Mouse (Mus musculus): ENCODE results near the gene P3h3. TPM values are rescaled to one million over a fixed set of nuclear protein-coding genes. Genes with fewer than 3 reads are reported as not detected.

Gene P3h3
- polyA plus RNA-seq, 1 experiment from 2014 or later, result 26.9 TPM

- peaks cover 47% of the 10 kb centered on the region for H3K36me3 ChIP-seq
- H3K4me2 ChIP-seq, result peak overlapping the region; percentile 82
- no peaks in the 10 kb centered on the region for H3K9me3 ChIP-seq
- no peaks in the 10 kb centered on the region for H3K27me3 ChIP-seq
- no peak for ATAC-seq (ENCODE audit: borderline replicate concordance, extremely low read depth, low FRiP score, low TSS enrichment)
- WGBS, result 18% methylated on average over 10 of the region's 10 CpGs
- H3K9ac ChIP-seq, result peak overlapping the region; percentile 62
- peak overlapping the region; percentile 27 for H3K27ac ChIP-seq
- H3K4me3 ChIP-seq, result peak overlapping the region; percentile 61
- peaks cover 27% of the 10 kb centered on the region for H3K4me1 ChIP-seq
Observed at GRCm38 (mm10) chr6:124828101-124828592, 29.4 kb downstream of the P3h3 start.

- WGBS, result 94% methylated on average over 4 of the region's 4 CpGs
- H3K4me3 ChIP-seq, result no peak overlapping the region
Observed at GRCm38 (mm10) chr6:124822049-124822448, 35.5 kb downstream of the P3h3 start.

GRCm38 (mm10) chr6:124820891-124821290, 36.7 kb downstream of the P3h3 start:
- no peak for ATAC-seq (ENCODE audit: borderline replicate concordance, extremely low read depth, low FRiP score, low TSS enrichment)
- Histone ChIP-seq H3K4me2 (no peak overlapping the region), H3K36me3 (peaks cover 96% of the 10 kb centered on the region)

More at GRCm38 (mm10) chr6:124822049-124822448, 35.5 kb downstream of the P3h3 start:
- Histone ChIP-seq H3K27ac (no peak overlapping the region), H3K4me2 (no peak overlapping the region), H3K9me3 (no peaks in the 10 kb centered on the region), H3K36me3 (peaks cover 93% of the 10 kb centered on the region), H3K4me1 (0 out of 2 replicates have a peak, but pooled peaks cover under 1% of the 10 kb centered on the region), H3K27me3 (no peaks in the 10 kb centered on the region), H3K9ac (no peak overlapping the region)
- ATAC-seq (ENCODE audit: borderline replicate concordance, extremely low read depth, low FRiP score, low TSS enrichment), result no peak

GRCm38 (mm10) chr6:124817971-124818370, 39.6 kb downstream of the P3h3 start:
- Histone ChIP-seq H3K4me1 (peaks cover 12% of the 10 kb centered on the region), H3K27me3 (no peaks in the 10 kb centered on the region), H3K9ac (no peak overlapping the region), H3K9me3 (no peaks in the 10 kb centered on the region), H3K4me3 (no peak overlapping the region), H3K4me2 (no peak overlapping the region), H3K27ac (no peak overlapping the region), H3K36me3 (peaks cover 71% of the 10 kb centered on the region)
- no peak for ATAC-seq (ENCODE audit: borderline replicate concordance, extremely low read depth, low FRiP score, low TSS enrichment)
- 89% methylated on average over 8 of the region's 8 CpGs for WGBS

More at GRCm38 (mm10) chr6:124820891-124821290, 36.7 kb downstream of the P3h3 start:
- Histone ChIP-seq H3K9ac (no peak overlapping the region), H3K9me3 (no peaks in the 10 kb centered on the region), H3K27me3 (no peaks in the 10 kb centered on the region), H3K27ac (no peak overlapping the region), H3K4me1 (no peaks in the 10 kb centered on the region), H3K4me3 (no peak overlapping the region)
- 88% methylated on average over 5 of the region's 5 CpGs for WGBS

GRCm38 (mm10) chr6:124817563-124817962, 40.0 kb downstream of the P3h3 start:
- 95% methylated on average over 8 of the region's 8 CpGs for WGBS
- ATAC-seq (ENCODE audit: borderline replicate concordance, extremely low read depth, low FRiP score, low TSS enrichment), result no peak
- Histone ChIP-seq H3K36me3 (peaks cover 67% of the 10 kb centered on the region), H3K27ac (no peak overlapping the region), H3K4me3 (no peak overlapping the region), H3K9me3 (no peaks in the 10 kb centered on the region), H3K4me1 (peaks cover 16% of the 10 kb centered on the region), H3K27me3 (no peaks in the 10 kb centered on the region), H3K9ac (no peak overlapping the region), H3K4me2 (no peak overlapping the region)

GRCm38 (mm10) chr6:124817125-124817524, 40.4 kb downstream of the P3h3 start:
- Histone ChIP-seq H3K4me1 (peaks cover 20% of the 10 kb centered on the region), H3K4me3 (no peak overlapping the region), H3K9ac (no peak overlapping the region), H3K36me3 (peaks cover 64% of the 10 kb centered on the region), H3K27ac (no peak overlapping the region), H3K4me2 (no peak overlapping the region), H3K27me3 (no peaks in the 10 kb centered on the region), H3K9me3 (no peaks in the 10 kb centered on the region)
- WGBS, result 95% methylated on average over 11 of the region's 11 CpGs
- ATAC-seq (ENCODE audit: borderline replicate concordance, extremely low read depth, low FRiP score, low TSS enrichment), result no peak

GRCm38 (mm10) chr6:124816611-124817010, 40.9 kb downstream of the P3h3 start:
- ATAC-seq (ENCODE audit: borderline replicate concordance, extremely low read depth, low FRiP score, low TSS enrichment), result no peak
- Histone ChIP-seq H3K9ac (no peak overlapping the region), H3K4me2 (no peak overlapping the region), H3K36me3 (peaks cover 64% of the 10 kb centered on the region), H3K4me1 (peaks cover 25% of the 10 kb centered on the region), H3K27me3 (no peaks in the 10 kb centered on the region), H3K9me3 (no peaks in the 10 kb centered on the region), H3K27ac (no peak overlapping the region), H3K4me3 (no peak overlapping the region)
- 81% methylated on average over 4 of the region's 4 CpGs for WGBS

- no peak; the same call in 1 of the 2 replicates for ATAC-seq (ENCODE audit: borderline replicate concordance, extremely low read depth, low FRiP score, low TSS enrichment)
Observed at GRCm38 (mm10) chr6:124814858-124815774, 42.4 kb downstream of the P3h3 start.

GRCm38 (mm10) chr6:124814448-124814847, 43.1 kb downstream of the P3h3 start:
- no peak overlapping the region for H3K9ac ChIP-seq
- H3K36me3 ChIP-seq, result peaks cover 51% of the 10 kb centered on the region
- H3K4me2 ChIP-seq, result peak overlapping the region; percentile 71
- peak; percentile 43; the same call in 1 of the 2 replicates for ATAC-seq (ENCODE audit: borderline replicate concordance, extremely low read depth, low FRiP score, low TSS enrichment)
- peak overlapping the region; percentile 78 for H3K4me3 ChIP-seq
- peaks cover 36% of the 10 kb centered on the region for H3K4me1 ChIP-seq
- no peaks in the 10 kb centered on the region for H3K9me3 ChIP-seq
- WGBS, result 26% methylated on average over 8 of the region's 8 CpGs
- H3K27ac ChIP-seq, result peak overlapping the region; percentile 93
- H3K27me3 ChIP-seq, result no peaks in the 10 kb centered on the region

More at GRCm38 (mm10) chr6:124814858-124815774, 42.4 kb downstream of the P3h3 start:
- H3K27ac ChIP-seq, result no peak overlapping the region
- no peaks in the 10 kb centered on the region for H3K9me3 ChIP-seq
- H3K36me3 ChIP-seq, result peaks cover 57% of the 10 kb centered on the region
- peak overlapping the region; percentile 71 for H3K4me2 ChIP-seq
- H3K27me3 ChIP-seq, result no peaks in the 10 kb centered on the region
- peaks cover 30% of the 10 kb centered on the region for H3K4me1 ChIP-seq
- H3K4me3 ChIP-seq, result no peak overlapping the region
- no peak overlapping the region for H3K9ac ChIP-seq
- WGBS, result 61% methylated on average over 9 of the region's 9 CpGs

- peak within 1 kb of the TSS; percentile 71 for H3K4me2 ChIP-seq
- H3K9ac ChIP-seq, result peak within 1 kb of the TSS; percentile 85
- H3K4me1 ChIP-seq, result peaks cover 36% of the 10 kb centered on the region
- peaks cover 46% of the 10 kb centered on the region for H3K36me3 ChIP-seq
- peak within 1 kb of the TSS; percentile 93 for H3K27ac ChIP-seq
- peak; percentile 90 for ATAC-seq (ENCODE audit: borderline replicate concordance, extremely low read depth, low FRiP score, low TSS enrichment)
- WGBS, result under 1% methylated on average over 22 of the region's 22 CpGs
- no peaks in the 10 kb centered on the region for H3K9me3 ChIP-seq
- H3K4me3 ChIP-seq, result peak within 1 kb of the TSS; percentile 78
- no peaks in the 10 kb centered on the region for H3K27me3 ChIP-seq
Observed at GRCm38 (mm10) chr6:124813933-124814332, 43.6 kb downstream of the P3h3 start, which contains the start of gene Tpi1. Tpi1 (minus strand) TSS chr6:124814296.

GRCm38 (mm10) chr6:124813496-124813895, 44.1 kb downstream of the P3h3 start:
- Histone ChIP-seq H3K36me3 (peaks cover 41% of the 10 kb centered on the region), H3K9ac (peak overlapping the region; percentile 85), H3K4me2 (peak overlapping the region; percentile 71), H3K4me3 (peak overlapping the region; percentile 78), H3K9me3 (no peaks in the 10 kb centered on the region), H3K27ac (peak overlapping the region; percentile 93), H3K27me3 (no peaks in the 10 kb centered on the region), H3K4me1 (peaks cover 36% of the 10 kb centered on the region)
- WGBS, result 0% methylated on average over 18 of the region's 18 CpGs
- peak; percentile 50 for ATAC-seq (ENCODE audit: borderline replicate concordance, extremely low read depth, low FRiP score, low TSS enrichment)

GRCm38 (mm10) chr6:124812848-124813247, 44.7 kb downstream of the P3h3 start:
- H3K27ac ChIP-seq, result peak overlapping the region; percentile 93
- ATAC-seq (ENCODE audit: borderline replicate concordance, extremely low read depth, low FRiP score, low TSS enrichment), result no peak
- H3K4me2 ChIP-seq, result peak overlapping the region; percentile 71
- WGBS, result 14% methylated on average over 9 of the region's 9 CpGs
- H3K36me3 ChIP-seq, result peaks cover 35% of the 10 kb centered on the region
- peaks cover 41% of the 10 kb centered on the region for H3K4me1 ChIP-seq
- peak overlapping the region; percentile 78 for H3K4me3 ChIP-seq
- H3K9ac ChIP-seq, result peak overlapping the region; percentile 85
- H3K9me3 ChIP-seq, result no peaks in the 10 kb centered on the region
- no peaks in the 10 kb centered on the region for H3K27me3 ChIP-seq
